Mouse (Mus musculus) hindbrain, postnatal 0 days (tissue): ENCODE data around the gene Thbs3. TPM values are rescaled to one million over a fixed set of nuclear protein-coding genes. Genes with fewer than 3 reads are reported as not detected.

ENCODE experiments used
- ATAC-seq: fragments of 200-750 bp; cut with Nextera tagmentation; 2 replicates; pipeline ENCODE4 v1.8.0; 2017; ENCODE audit warnings: mild to moderate bottlenecking, moderate TSS enrichment, moderate library complexity
- DNase-seq: peaks from one replicate; pipeline ENCODE4 v3.0.0-alpha.2; 2015; ENCODE audit warnings: low spot score
- H3K27ac ChIP-seq: fragments of 300-500 bp; sonication (generic); 2 replicates; pipeline ENCODE4 v1.5.1; 2014; ENCODE audit warnings: mild to moderate bottlenecking
- H3K27me3 ChIP-seq: fragments of 300-500 bp; sonication (generic); 2 replicates; pipeline ENCODE4 v1.6.1; 2014; ENCODE audit warnings: low read length, mixed read lengths; ENCODE audit not compliant: insufficient read depth
- H3K36me3 ChIP-seq: fragments of 300-500 bp; sonication (generic); 2 replicates; pipeline ENCODE4 v1.6.1; 2014; ENCODE audit warnings: low read length, mixed read lengths; ENCODE audit not compliant: insufficient read depth
- H3K4me1 ChIP-seq: fragments of 300-500 bp; sonication (generic); 2 replicates; pipeline ENCODE4 v1.6.1; 2014; ENCODE audit warnings: antibody characterized with exemption, low read length, mixed read lengths; ENCODE audit not compliant: insufficient read depth
- H3K4me2 ChIP-seq: fragments of 300-500 bp; sonication (generic); 2 replicates; pipeline ENCODE4 v1.6.1; 2014; ENCODE audit warnings: low read depth, mild to moderate bottlenecking, low read length, moderate library complexity, mixed read lengths
- H3K4me3 ChIP-seq: fragments of 300-500 bp; sonication (generic); 2 replicates; pipeline ENCODE4 v1.5.1; 2014; ENCODE audit warnings: low read length
- H3K9ac ChIP-seq: fragments of 300-500 bp; sonication (generic); replicated peaks from 2 replicates; pipeline ENCODE4 v1.6.1; 2014; ENCODE audit warnings: mild to moderate bottlenecking, low read length, moderate library complexity, mixed read lengths
- H3K9me3 ChIP-seq: fragments of 300-500 bp; sonication (generic); 2 replicates; pipeline ENCODE4 v1.6.1; 2016; ENCODE audit warnings: low read length, mixed read lengths
- CTCF ChIP-seq: IDR thresholded peaks from 2 replicates; pipeline ENCODE4 v1.5.1; 2016; ENCODE audit warnings: antibody characterized with exemption, control low read depth, low read depth
- WGBS: fragments of 180-500 bp; shearing (Covaris S2); extraction: QIAGEN DNeasy Blood & Tissue Kit; methylation state at CpG from one replicate; pipeline ENCODE4 v1.1.7; 2014; 5-methylcytosine and 5-hydroxymethylcytosine counted together
- polyA plus RNA-seq: library from polyadenylated mRNA; unstranded; fragments of >200 nt; fragmentation: Nextera tagmentation; extraction: Ambion mirVana; gene quantifications from 2 replicates; pipeline ENCODE4 v1.2.1, GENCODE M21; 2015
- total RNA-seq: library from RNA; depleted of rRNA; stranded (reverse); fragments of >200 nt; gene quantifications from 2 replicates; pipeline ENCODE4 v1.2.3, GENCODE M21; 2014

Gene Thbs3
- total and polyA plus RNA-seq, 2 experiments from 2014 or later = 37.2 to 37.9 TPM

GRCm38 (mm10) chr3:89183959-89184315 is 31.0 kb upstream of the Thbs3 start:
- Histone ChIP-seq H3K4me2 (peak overlapping the region; percentile 99), H3K27me3 (no peaks in the 10 kb centered on the region), H3K9ac (peak overlapping the region; percentile 79), H3K36me3 (peaks cover 24% of the 10 kb centered on the region; the same call in 1 of the 2 replicates), H3K9me3 (no peaks in the 10 kb centered on the region), H3K4me3 (peak overlapping the region; percentile 65), H3K4me1 (0 out of 2 replicates have a peak, but pooled peaks cover 6% of the 10 kb centered on the region), H3K27ac (peak overlapping the region; percentile 90)
- no peak for TF ChIP-seq CTCF
- WGBS = 50% methylated on average over 6 of the region's 6 CpGs
- peak; percentile 38 for DNase-seq
- peak; percentile 1; the same call in 1 of the 2 replicates for ATAC-seq

DNA sequence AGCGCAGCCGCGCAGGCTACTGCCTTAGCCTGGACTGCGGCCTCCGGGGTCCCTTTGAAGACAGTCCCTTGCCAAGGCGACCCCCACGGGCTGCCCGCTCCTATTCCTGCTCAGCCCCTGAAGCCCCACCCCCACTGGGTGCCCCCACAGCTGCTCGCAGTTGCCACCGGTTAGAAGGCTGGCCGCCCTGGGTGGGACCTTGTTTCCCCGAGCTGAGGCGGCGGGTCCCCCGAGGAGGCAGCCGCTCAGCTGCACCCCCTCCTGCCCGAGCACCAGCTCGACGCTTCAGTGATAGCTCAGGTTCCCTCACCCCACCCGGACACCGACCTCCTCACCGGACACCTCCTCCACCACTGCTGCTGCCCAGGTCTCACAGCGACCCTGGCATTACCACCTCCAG is 27.8 kb upstream of the Thbs3 start:
- no peak for TF ChIP-seq CTCF
- 35% methylated on average over 23 of the region's 23 CpGs for WGBS

GRCm38 (mm10) chr3:89187690-89188477 is 27.1 kb upstream of the Thbs3 start:
- Histone ChIP-seq H3K36me3 (no peaks in the 10 kb centered on the region), H3K4me3 (no peak overlapping the region), H3K9me3 (no peaks in the 10 kb centered on the region), H3K27me3 (no peaks in the 10 kb centered on the region), H3K27ac (no peak overlapping the region), H3K9ac (no peak overlapping the region), H3K4me1 (0 out of 2 replicates have a peak, but pooled peaks cover 6% of the 10 kb centered on the region), H3K4me2 (no peak overlapping the region)
- WGBS = 61% methylated on average over 18 of the region's 18 CpGs
- ATAC-seq (no peak), DNase-seq (no peak)
- no peak for TF ChIP-seq CTCF

More for the DNA sequence above, 27.8 kb upstream of the Thbs3 start:
- no peak overlapping the region for H3K4me3 ChIP-seq
- 0 out of 2 replicates have a peak, but pooled peaks cover 6% of the 10 kb centered on the region for H3K4me1 ChIP-seq
- H3K27me3 ChIP-seq = no peaks in the 10 kb centered on the region
- ATAC-seq (no peak), DNase-seq (no peak)
- no peak overlapping the region for H3K27ac ChIP-seq
- no peak overlapping the region for H3K9ac ChIP-seq
- H3K36me3 ChIP-seq = peaks cover 4% of the 10 kb centered on the region; the same call in 1 of the 2 replicates
- H3K4me2 ChIP-seq = no peak overlapping the region
- no peaks in the 10 kb centered on the region for H3K9me3 ChIP-seq

DNA sequence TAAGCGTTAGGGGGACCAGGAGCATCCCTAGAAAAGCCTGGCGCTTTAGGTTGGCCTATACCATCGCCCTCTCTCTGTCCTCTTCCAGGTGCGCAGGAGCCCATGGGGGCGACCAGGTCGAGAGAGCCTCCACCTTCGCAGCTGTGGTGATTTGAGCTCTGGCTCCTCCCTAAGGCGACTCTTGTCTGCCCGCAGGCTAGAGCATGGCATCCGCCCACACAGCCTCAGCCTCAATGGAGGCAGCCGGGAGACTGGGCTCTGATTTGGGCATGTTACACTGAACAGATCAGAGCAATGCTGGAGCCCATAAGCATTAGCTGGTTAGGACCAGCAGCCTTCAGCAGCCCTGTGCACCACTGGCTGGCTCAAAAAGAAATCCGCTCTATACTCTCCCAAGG is 26.5 kb upstream of the Thbs3 start:
- TF ChIP-seq CTCF = no peak
- no peaks in the 10 kb centered on the region for H3K27me3 ChIP-seq

GRCm38 (mm10) chr3:89190436-89190835 is 24.5 kb upstream of the Thbs3 start:
- Histone ChIP-seq H3K27ac (no peak overlapping the region), H3K9me3 (no peaks in the 10 kb centered on the region), H3K4me1 (no peaks in the 10 kb centered on the region), H3K4me2 (no peak overlapping the region), H3K9ac (no peak overlapping the region), H3K36me3 (no peaks in the 10 kb centered on the region), H3K27me3 (no peaks in the 10 kb centered on the region), H3K4me3 (no peak overlapping the region)
- no peak for DNase-seq
- 81% methylated on average over 8 of the region's 8 CpGs for WGBS
- TF ChIP-seq CTCF = no peak
- ATAC-seq = no peak

More for the DNA sequence above, 26.5 kb upstream of the Thbs3 start:
- no peak overlapping the region for H3K9ac ChIP-seq
- H3K4me2 ChIP-seq = no peak overlapping the region
- no peak overlapping the region for H3K27ac ChIP-seq
- H3K36me3 ChIP-seq = no peaks in the 10 kb centered on the region
- no peak overlapping the region for H3K4me3 ChIP-seq
- 0 out of 2 replicates have a peak, but pooled peaks cover 6% of the 10 kb centered on the region for H3K4me1 ChIP-seq
- WGBS = 70% methylated on average over 12 of the region's 12 CpGs
- no peaks in the 10 kb centered on the region for H3K9me3 ChIP-seq
- ATAC-seq (no peak), DNase-seq (no peak)

GRCm38 (mm10) chr3:89193351-89193750 is 21.6 kb upstream of the Thbs3 start:
- H3K4me1 ChIP-seq = peaks cover 7% of the 10 kb centered on the region; the same call in 1 of the 2 replicates
- TF ChIP-seq CTCF = 0 out of 2 replicates have a peak, but pooled peaks have one; percentile 6
- no peak overlapping the region for H3K27ac ChIP-seq
- WGBS = 86% methylated on average over 1 of the region's 1 CpGs
- H3K4me2 ChIP-seq = no peak overlapping the region
- no peaks in the 10 kb centered on the region for H3K36me3 ChIP-seq
- DNase-seq (no peak), ATAC-seq (no peak)
- H3K27me3 ChIP-seq = no peaks in the 10 kb centered on the region
- no peak overlapping the region for H3K9ac ChIP-seq
- H3K9me3 ChIP-seq = no peaks in the 10 kb centered on the region
- H3K4me3 ChIP-seq = no peak overlapping the region

DNA sequence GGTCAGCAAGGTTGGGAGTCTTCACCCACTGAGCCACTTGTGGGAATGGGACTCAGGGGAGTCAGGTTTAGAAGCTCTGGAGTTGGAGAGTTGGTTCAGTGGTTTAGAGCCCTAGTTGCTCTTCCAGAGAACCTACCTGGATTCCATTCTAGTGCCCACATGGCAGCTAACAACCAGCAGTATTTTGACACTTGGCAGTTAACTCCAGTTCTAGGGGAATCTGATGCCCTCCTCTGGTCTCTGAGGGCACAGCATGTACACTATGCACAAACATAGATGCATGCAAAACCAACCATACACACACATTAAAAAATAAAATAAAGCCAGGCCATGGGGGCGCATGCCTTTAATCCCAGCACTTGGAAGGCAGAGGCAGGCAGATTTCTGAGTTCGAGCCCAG is 21.1 kb upstream of the Thbs3 start:
- no peak overlapping the region for H3K4me2 ChIP-seq
- TF ChIP-seq CTCF = peak; percentile 48

More for the DNA sequence above, 21.1 kb upstream of the Thbs3 start:
- no peaks in the 10 kb centered on the region for H3K9me3 ChIP-seq
- H3K9ac ChIP-seq = no peak overlapping the region
- H3K4me1 ChIP-seq = peaks cover 7% of the 10 kb centered on the region; the same call in 1 of the 2 replicates
- H3K27ac ChIP-seq = no peak overlapping the region
- ATAC-seq (no peak), DNase-seq (no peak)
- H3K4me3 ChIP-seq = no peak overlapping the region
- no peaks in the 10 kb centered on the region for H3K36me3 ChIP-seq
- WGBS = 95% methylated on average over 2 of the region's 2 CpGs
- no peaks in the 10 kb centered on the region for H3K27me3 ChIP-seq
